Mouse (Mus musculus): ENCODE data around the gene Map2k3. TPM values are rescaled to one million over a fixed set of nuclear protein-coding genes. Genes with fewer than 3 reads are reported as not detected.

Map2k3 gene
- polyA plus RNA-seq, 1 experiment = 22.9 TPM

DNA sequence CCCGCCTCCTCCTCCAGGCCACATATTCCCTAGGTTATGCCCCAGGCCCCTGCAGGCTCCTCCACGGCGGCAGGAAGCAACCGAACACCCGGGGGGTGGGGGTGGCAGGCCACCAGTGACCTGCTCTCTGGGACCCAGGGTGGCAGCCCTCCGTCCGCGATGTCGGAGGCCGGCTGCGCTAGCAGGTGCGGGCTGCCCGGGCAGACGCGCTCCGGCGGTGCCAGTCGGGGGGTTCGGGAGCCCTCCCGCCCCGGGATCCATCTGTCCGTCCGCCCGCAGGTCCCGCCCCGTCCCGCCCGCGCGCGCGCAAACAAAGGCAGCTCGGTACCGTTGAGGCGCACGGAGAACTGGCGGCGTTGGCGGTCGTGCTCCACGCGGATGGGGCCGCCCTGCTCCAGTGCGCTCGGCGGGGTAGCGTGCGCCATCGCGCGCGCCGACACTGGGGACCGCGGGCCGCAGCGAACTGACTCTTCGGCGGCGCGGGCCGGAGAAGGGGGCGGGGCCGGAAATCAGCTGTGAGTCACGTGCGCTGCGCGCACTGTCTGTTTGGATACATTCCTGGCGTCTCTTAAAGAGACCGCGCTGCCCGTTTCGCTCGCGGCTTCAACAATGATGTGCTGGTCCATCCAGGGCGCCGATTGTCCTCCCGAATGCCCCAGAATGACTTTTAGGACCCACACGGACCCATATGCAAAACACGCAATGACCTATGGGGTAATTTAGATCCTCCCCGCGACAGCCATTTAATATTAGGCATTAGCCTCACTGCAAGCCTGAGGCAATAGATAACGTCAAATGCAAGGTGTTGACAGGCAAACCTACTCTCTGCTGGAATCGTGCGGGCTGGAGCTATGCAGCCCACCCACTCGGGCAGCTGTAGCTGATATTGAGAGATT is 18.3 kb upstream of the Map2k3 start:
- Histone ChIP-seq H3K4me3 (ENCODE audit: insufficient read depth, low read depth, low read length) (peak overlapping the region; percentile 91), H3K27ac (replicated peaks; ENCODE audit: low read depth, low read length) (peak overlapping the region; percentile 54), H3K4me1 (ENCODE audit: control insufficient read depth, insufficient read depth, insufficient read length, low read length) (peaks cover 9% of the 10 kb centered on the region)

- H3K27ac ChIP-seq (replicated peaks; ENCODE audit: low read depth, low read length) = peak within 1 kb of the TSS; percentile 54
- H3K4me3 ChIP-seq (ENCODE audit: insufficient read depth, low read depth, low read length) = peak within 1 kb of the TSS; percentile 91
- peaks cover 9% of the 10 kb centered on the region for H3K4me1 ChIP-seq (ENCODE audit: control insufficient read depth, insufficient read depth, insufficient read length, low read length)
Measured at GRCm38 (mm10) chr11:60914491-60914890, 17.3 kb upstream of the Map2k3 start, which contains the start of gene Natd1. Gene Natd1 (minus strand): TSS chr11:60914750.

- no peak overlapping the region for H3K27ac ChIP-seq (replicated peaks; ENCODE audit: low read depth, low read length)
- H3K4me3 ChIP-seq (ENCODE audit: insufficient read depth, low read depth, low read length) = no peak overlapping the region
- H3K4me1 ChIP-seq (ENCODE audit: control insufficient read depth, insufficient read depth, insufficient read length, low read length) = peaks cover 9% of the 10 kb centered on the region
Measured at GRCm38 (mm10) chr11:60915201-60915600, 16.6 kb upstream of the Map2k3 start.

DNA sequence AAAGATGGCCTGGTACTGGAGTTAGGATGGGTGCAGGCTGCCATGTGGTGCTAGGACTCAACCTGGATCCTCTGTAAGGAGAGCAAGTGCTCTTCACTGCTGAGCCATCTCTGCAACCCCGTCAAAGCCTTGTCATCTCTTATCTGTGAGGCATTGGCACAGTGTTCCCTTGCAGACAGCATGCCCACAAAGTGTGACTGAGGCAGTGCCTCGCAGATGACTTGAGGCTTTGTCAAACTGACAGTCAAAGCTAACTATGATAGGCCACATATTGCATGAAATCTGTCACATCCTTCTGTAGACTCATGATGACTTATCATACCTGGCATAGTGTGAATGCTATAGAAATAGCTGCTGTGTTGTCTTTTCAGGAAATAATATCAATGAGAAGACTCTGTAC is 11.8 kb upstream of the Map2k3 start:
- no peak overlapping the region for H3K4me3 ChIP-seq (ENCODE audit: insufficient read depth, low read depth, low read length)

DNA sequence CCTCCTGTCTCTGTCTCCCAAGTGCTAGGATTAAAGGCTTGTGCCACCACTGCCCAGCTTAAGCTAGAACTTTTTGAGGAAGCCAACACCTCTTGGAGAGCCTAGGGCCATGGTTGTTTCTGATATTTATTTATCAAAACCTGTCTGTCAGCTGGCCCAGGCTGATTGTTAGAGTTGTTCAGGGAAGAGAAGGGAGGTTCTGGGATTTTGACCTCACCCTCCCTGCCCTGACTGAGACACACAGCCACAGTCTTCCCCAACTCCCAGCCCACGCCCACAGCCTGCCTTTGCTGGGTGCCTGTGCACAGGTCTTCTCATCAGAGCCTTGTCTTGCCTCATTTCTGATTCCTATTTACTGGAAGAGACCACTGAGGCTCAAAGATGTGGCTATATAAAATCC is 9.6 kb upstream of the Map2k3 start:
- Histone ChIP-seq H3K27ac (replicated peaks; ENCODE audit: low read depth, low read length) (no peak overlapping the region), H3K4me1 (ENCODE audit: control insufficient read depth, insufficient read depth, insufficient read length, low read length) (no peaks in the 10 kb centered on the region), H3K4me3 (ENCODE audit: insufficient read depth, low read depth, low read length) (no peak overlapping the region)

More for the DNA sequence above, 11.8 kb upstream of the Map2k3 start:
- H3K27ac ChIP-seq (replicated peaks; ENCODE audit: low read depth, low read length) = no peak overlapping the region
- H3K4me1 ChIP-seq (ENCODE audit: control insufficient read depth, insufficient read depth, insufficient read length, low read length) = no peaks in the 10 kb centered on the region

GRCm38 (mm10) chr11:60922964-60923363 is 8.9 kb upstream of the Map2k3 start:
- 0 out of 2 replicates have a peak, but pooled peaks cover 2% of the 10 kb centered on the region for H3K4me1 ChIP-seq (ENCODE audit: control insufficient read depth, insufficient read depth, insufficient read length, low read length)
- no peak overlapping the region for H3K4me3 ChIP-seq (ENCODE audit: insufficient read depth, low read depth, low read length)
- H3K27ac ChIP-seq (replicated peaks; ENCODE audit: low read depth, low read length) = no peak overlapping the region

DNA sequence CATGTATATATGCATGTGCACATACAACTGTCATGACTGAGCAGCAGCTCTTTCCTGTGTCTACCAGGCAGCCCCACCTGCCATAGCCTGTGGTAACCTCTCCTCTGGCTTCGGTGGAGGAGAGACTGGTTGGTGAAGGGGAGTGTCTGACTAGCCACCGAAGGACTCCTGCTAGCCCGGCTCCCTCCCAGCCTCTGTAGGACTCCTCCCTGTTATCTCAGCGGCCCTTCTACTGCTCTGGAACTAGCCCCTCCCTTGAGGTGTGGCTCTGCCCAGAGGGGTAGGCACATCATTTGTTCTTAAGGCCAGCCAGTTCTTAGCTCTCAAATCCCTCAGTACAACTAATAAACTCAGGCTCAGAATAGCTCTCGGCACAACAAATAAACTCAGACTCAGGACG is 7.3 kb upstream of the Map2k3 start:
- no peak overlapping the region for H3K4me3 ChIP-seq (ENCODE audit: insufficient read depth, low read depth, low read length)
- 0 out of 2 replicates have a peak, but pooled peaks cover 2% of the 10 kb centered on the region for H3K4me1 ChIP-seq (ENCODE audit: control insufficient read depth, insufficient read depth, insufficient read length, low read length)
- no peak overlapping the region for H3K27ac ChIP-seq (replicated peaks; ENCODE audit: low read depth, low read length)

DNA sequence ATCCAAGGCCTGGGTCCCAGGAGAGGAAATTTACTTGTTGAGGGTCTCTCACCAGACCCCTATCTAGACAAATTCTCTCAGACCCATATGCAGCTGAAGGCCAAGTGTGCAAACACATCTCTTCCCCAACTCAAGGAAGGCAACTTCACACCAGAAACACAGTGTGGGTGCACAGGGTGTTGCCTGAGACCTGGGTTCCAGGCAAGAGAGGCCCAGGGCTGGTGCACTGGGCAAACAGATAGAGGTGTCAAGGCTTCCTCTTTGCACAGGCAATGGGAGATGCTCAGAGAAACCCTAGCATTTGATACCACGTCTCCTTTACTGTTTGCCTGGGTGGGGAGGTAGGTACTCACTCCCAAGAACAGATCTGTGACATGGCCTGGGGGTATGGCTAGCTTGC is 6.9 kb upstream of the Map2k3 start:
- Histone ChIP-seq H3K4me1 (ENCODE audit: control insufficient read depth, insufficient read depth, insufficient read length, low read length) (0 out of 2 replicates have a peak, but pooled peaks cover 2% of the 10 kb centered on the region), H3K4me3 (ENCODE audit: insufficient read depth, low read depth, low read length) (no peak overlapping the region), H3K27ac (replicated peaks; ENCODE audit: low read depth, low read length) (no peak overlapping the region)

DNA sequence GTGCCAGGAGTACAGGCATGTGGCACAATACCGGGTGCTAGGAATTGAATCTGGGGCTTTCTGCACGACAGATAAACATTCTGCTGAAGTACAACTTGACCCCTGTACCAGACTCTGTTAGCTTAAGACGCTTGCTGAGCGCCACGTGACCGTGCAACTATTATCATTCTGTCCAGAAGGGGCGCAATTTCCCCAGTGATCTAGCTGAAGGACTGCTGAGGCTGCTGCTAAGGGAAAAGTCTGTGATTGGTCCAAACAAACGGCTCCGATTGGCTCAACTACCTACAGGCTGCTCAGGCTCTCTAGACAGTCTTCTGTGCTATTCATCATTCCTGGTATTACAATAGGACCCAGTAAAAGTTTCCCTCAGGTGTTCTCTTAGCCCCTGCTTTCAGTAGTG is 4.6 kb upstream of the Map2k3 start:
- H3K4me3 ChIP-seq (ENCODE audit: insufficient read depth, low read depth, low read length) = no peak overlapping the region
- H3K27ac ChIP-seq (replicated peaks; ENCODE audit: low read depth, low read length) = no peak overlapping the region
- 0 out of 2 replicates have a peak, but pooled peaks cover 2% of the 10 kb centered on the region for H3K4me1 ChIP-seq (ENCODE audit: control insufficient read depth, insufficient read depth, insufficient read length, low read length)

DNA sequence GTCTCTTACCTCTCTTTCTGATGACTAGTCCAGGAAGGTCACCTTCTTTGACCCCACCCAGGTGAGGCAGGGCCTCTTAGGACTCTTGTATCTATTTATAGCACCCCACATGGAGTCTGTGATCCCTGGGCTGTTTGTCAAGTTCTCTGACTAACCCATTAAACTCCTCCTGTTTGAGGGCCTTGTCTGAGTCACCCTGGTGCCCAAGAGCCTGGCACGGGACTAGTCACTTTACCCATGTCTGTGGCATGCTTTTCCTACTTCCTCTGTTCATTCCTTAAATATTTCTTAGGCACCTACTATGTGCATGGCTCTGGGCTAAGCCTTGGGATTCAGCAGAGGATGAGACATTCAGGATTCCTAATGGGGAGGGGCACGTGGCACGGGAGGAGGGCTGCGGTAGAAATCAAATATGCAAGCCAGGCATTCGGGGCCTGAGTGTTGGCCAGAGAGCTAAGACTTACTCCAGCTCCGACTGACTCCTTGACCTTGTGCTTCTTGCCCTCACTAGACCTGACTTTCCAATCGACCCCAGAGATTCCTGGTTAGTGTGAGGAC is 1.0 kb upstream of the Map2k3 start:
- Histone ChIP-seq H3K4me3 (ENCODE audit: insufficient read depth, low read depth, low read length) (peak overlapping the region; percentile 84), H3K27ac (replicated peaks; ENCODE audit: low read depth, low read length) (peak overlapping the region; percentile 79), H3K4me1 (ENCODE audit: control insufficient read depth, insufficient read depth, insufficient read length, low read length) (peaks cover 25% of the 10 kb centered on the region)

DNA sequence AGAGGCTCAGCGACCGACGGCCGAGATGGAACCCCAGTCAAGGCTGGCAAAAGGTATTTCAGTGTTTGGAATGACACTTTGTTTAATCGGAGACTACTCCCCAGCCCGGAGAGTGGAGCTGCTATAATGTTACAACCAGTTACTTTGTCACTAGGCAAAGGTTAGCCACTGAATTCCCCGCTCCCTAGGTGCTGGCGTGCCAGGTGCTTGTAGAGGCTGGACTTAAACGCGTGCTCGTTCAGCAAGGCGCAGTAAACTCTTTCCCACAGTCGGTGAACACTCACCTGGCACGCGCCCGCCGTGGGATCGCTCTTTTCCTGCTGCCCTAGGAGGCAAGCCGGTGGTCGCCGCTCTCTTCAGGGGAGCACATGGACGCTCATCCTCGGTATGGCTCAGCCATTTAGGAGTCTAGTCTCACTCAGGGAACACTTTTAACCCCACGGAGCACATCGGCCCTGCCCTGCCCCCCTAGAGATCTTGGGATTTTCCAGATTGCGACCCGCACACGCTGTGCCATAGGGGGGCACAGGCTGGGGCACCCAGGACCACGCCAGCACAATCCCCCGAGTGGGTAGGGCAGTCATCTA is 458 bp upstream of the Map2k3 start:
- H3K4me1 ChIP-seq (ENCODE audit: control insufficient read depth, insufficient read depth, insufficient read length, low read length) = peaks cover 30% of the 10 kb centered on the region
- H3K27ac ChIP-seq (replicated peaks; ENCODE audit: low read depth, low read length) = peak overlapping the region; percentile 79
- H3K4me3 ChIP-seq (ENCODE audit: insufficient read depth, low read depth, low read length) = peak overlapping the region; percentile 84

DNA sequence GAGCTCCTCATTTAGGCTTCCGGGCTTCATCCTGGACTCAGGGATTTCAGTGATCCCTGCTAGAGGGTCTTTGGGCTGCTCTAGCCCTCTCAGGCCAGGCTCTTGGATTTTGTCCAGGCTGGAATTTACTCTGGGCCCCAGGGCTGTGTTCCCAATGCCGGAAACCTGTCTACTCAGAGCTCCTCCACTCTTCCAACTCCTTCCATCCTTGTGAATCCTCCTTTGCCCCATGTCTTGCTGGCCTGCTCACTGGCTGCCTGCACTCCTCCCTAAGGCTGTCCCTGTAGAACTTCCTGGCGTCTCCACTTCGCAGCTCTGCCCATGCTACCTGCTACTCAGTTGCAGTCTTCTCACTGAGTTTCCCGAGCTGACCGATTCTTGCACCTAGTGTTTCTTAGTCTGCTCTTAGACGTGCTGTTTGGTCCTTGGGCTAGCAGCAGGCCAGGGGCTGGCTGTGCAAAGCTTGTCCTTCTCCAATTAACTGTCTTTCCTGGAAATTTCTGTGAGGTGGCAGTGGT is 729 bp downstream of the Map2k3 start:
- Histone ChIP-seq H3K27ac (replicated peaks; ENCODE audit: low read depth, low read length) (peak overlapping the region; percentile 83), H3K4me1 (ENCODE audit: control insufficient read depth, insufficient read depth, insufficient read length, low read length) (peaks cover 35% of the 10 kb centered on the region), H3K4me3 (ENCODE audit: insufficient read depth, low read depth, low read length) (peak overlapping the region; percentile 92)

DNA sequence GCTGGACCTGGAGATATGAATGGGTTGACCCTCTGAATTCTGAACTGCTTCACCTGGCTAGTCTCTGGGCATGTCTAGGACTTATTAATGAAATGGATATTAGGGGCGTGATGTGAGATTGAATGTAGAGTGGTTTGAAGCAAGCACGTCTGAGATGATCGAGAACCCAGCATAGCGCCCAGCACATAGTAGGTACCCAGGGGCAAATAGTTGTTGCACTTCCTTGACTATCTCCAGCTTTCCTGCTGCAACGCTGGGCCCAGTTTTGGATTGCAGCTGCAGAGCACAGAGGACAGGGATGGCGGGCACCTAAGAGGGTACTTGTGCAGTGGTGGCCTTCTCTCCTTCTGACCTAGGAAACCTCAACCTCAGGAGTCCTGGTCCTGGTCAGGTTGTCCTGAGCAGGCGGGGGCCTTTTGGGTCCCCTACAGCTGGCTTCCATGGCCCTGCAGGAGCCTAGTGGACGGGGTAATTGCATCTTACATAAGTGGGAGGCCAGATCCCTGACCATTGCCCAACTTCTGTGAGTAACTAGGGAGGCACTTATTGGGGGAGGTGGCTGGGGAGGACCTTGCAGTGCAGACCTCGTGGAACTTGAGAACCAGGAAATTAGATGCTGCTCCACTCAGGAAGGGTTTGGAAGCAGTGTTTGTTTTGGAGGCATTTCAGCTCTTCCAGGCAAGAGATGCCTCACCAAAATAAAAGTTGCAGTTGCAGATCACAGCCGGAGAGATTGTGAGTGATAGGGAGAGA is 1.5 kb downstream of the Map2k3 start:
- Histone ChIP-seq H3K27ac (replicated peaks; ENCODE audit: low read depth, low read length) (0 out of 2 replicates have a peak overlapping the region, but pooled peaks have one; percentile 3), H3K4me3 (ENCODE audit: insufficient read depth, low read depth, low read length) (peak overlapping the region; percentile 92), H3K4me1 (ENCODE audit: control insufficient read depth, insufficient read depth, insufficient read length, low read length) (peaks cover 34% of the 10 kb centered on the region)

- peak overlapping the region; percentile 1; the same call in 1 of the 2 replicates for H3K4me3 ChIP-seq (ENCODE audit: insufficient read depth, low read depth, low read length)
- peak overlapping the region; percentile 83 for H3K27ac ChIP-seq (replicated peaks; ENCODE audit: low read depth, low read length)
- H3K4me1 ChIP-seq (ENCODE audit: control insufficient read depth, insufficient read depth, insufficient read length, low read length) = peaks cover 34% of the 10 kb centered on the region
Measured at GRCm38 (mm10) chr11:60934795-60935194, 3.0 kb downstream of the Map2k3 start.

Data from brown adipose tissue, adult 24 weeks (tissue).